Mouse (Mus musculus): ENCODE measurements around the gene Ddx4. TPM values are rescaled to one million over a fixed set of nuclear protein-coding genes. Genes with fewer than 3 reads are reported as not detected.

Gene Ddx4
- total RNA-seq (2023): not detected

DNA sequence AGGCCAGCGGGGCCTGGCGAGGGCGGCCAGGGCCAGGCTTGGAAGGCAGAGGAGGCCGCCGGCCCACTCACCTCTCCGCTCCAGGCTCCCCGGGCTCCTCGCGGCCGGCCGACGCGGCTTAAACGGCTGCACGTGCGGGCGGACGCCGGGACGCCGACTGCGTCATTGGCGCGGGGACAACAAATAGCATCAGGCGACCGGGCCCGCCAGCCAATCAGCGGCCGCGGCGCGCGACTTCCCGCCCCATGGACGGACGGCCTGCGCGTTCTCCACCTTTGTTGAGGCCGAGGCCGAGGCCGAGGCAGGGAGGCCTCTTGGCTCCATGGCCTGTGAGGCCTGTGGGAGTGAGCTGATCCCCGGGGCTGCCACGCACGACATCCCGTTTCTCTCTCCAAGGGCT lies at the start of gene Ddx4:
Gene Ddx4 (minus strand): TSS at position 271 of the 400 bp plus-strand sequence.

DNA sequence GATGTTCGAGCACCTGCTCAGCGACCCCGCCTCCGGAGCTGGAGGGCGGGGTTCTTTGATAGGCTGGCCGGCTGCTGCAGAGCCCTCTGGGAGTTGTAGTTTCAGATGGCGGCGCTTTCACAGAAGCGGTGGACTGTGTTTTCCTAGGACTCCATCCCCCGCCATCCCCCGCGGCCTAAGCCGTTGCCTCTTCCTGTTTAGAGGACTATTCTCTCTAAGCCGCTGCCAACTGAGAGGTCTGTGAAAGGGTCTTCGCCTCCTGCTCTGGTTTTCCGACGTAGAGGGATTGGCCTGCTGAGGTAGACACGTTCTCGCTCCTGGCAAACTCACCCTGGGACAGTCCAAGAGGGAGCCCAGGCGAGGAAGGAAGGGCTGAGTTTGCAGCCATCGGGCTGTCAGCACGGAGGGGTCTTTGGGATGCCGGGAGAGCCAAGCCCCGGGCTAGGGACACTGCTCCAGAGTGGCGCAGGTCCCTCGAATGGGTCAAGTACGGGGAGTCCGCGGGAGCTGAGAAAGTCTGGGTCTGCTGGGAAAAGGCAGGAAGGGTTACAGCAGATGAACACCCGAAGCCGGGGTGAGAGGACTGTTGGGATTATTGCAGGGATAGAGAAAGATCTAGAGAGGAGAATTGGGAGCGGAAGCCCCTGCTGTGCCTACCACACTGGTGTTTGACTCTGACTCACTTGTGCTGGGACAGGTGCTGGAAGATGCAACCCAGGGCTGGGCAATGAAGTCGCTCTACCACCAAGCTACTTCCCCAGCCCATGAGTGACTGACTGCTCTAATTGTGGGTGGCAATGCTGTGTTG lies 8.5 kb upstream of the Ddx4 start, which contains the start of gene Slc38a9:
Gene Slc38a9 (plus strand): TSS at position 178 of the 808 bp plus-strand sequence.

DNA sequence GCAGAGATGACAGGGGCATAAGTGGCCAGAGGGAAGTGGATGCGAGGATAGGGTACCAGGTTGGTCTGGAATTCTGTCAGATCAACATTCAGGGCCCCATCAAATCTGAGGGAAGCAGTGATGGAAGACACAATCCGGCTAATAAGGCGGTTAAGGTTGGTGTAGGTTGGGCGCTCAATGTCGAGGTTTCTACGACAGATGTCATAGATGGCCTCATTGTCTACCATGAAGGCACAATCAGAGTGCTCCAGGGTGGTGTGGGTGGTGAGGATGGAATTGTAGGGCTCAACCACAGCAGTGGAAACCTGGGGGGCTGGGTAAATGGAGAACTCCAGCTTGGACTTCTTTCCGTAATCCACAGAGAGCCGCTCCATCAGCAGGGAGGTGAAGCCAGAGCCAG lies 58.0 kb downstream of the Ddx4 start, which contains the start of gene Il31ra:
Gene Il31ra (minus strand): TSS at position 101 of the 400 bp plus-strand sequence.

Other genes with a start within 250 kb of the Ddx4 start
- gene Il6st, start 188.4 kb downstream of the Ddx4 start, total RNA-seq (2023): 202 TPM
- not detected for gene Il31ra, start 58.1 kb downstream of the Ddx4 start, total RNA-seq (2023)
- 34.3 TPM for gene Slc38a9, start 8.3 kb upstream of the Ddx4 start, total RNA-seq (2023)
- 1.1 TPM for gene Plpp1, start 148.3 kb upstream of the Ddx4 start, total RNA-seq (2023)